Mouse (Mus musculus) heart, adult 2 months (tissue): ENCODE measurements around the gene Pde4d.

Experiments
- CTCF ChIP-seq: fragments of 200-600 bp; IDR thresholded peaks from 2 replicates; pipeline ENCODE4 v1.8.1; 2022; ENCODE audit warnings: antibody characterized with exemption, mild to moderate bottlenecking, moderate library complexity
- EP300 ChIP-seq: fragments of 200-500 bp; IDR thresholded peaks from 2 replicates; pipeline ENCODE4 v1.6.1; 2011; ENCODE audit warnings: low read depth, low read length, control low read depth; ENCODE audit not compliant: insufficient read depth
- POLR2A ChIP-seq: fragments of 200-500 bp; IDR thresholded peaks from 2 replicates; pipeline ENCODE4 v1.6.1; 2011; ENCODE audit warnings: mild to moderate bottlenecking, low read depth, low read length, control low read depth; ENCODE audit not compliant: insufficient read depth

- TF ChIP-seq CTCF (no peak), POLR2A (no peak), EP300 (no peak)
These were observed 1197.0 kb downstream of the Pde4d start for GRCm38 (mm10) chr13:109646597-109647232.
